Mouse (Mus musculus): Measurements from ENCODE around the gene Ak1.
A peak's percentile ranks its signal among the peaks of the same experiment; 100 is the strongest.

Gene Ak1

DNA sequence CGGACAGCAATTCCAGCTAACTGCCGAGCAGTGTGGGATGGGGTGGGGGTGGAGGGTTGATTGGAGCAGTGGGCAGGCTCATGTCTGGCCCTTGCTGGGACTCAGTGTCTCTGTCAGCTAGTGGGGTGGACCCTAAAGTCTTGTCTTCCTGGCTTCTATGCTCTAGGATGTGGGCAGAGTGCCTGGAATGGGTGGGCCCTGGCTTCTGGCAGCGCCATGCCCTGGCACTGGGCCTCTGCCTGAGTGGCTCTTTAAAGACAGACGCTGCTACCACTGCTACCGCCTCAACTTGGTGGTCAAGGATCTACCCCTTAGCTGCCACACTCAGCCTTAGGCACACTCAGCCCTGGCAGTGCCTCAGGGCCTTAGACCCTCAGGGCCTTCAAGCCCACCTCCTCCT, 7.2 kb downstream of the Ak1 start:
- no peak for DNase-seq

DNA sequence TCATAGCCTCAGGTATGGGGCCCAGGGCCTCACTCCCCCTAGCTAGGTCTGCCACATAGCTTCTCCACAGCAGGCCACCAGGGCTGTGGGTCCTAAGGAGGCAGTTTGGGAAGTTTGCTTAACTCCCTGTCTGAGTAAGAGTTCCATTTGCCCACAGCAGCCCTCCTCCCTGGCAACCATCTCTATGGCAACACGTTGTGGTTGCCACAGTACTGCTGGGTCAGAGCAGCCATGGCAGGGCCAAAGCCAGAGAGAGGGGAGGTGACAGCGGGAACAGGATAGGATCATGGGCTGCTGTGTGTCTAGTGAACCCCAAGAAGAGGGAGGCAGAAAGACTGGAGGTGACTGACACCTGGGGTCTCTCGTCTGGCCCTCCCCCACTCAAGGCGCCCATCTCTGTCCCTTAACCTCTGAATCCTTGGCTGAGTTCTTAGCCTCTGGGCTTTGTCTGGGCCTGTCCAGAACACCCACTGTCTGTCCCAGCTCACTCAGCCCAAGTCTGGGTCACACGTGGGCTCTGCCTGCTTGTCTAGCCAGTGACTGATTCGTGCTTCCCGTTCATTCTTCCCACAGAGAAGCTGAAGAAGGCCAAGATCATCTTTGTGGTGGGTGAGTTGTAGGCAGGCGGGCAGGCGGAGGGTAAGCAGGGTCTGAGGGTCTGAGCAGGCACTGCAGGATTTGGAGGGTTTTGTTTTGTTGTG, 7.9 kb downstream of the Ak1 start:
- DNase-seq = no peak

DNA sequence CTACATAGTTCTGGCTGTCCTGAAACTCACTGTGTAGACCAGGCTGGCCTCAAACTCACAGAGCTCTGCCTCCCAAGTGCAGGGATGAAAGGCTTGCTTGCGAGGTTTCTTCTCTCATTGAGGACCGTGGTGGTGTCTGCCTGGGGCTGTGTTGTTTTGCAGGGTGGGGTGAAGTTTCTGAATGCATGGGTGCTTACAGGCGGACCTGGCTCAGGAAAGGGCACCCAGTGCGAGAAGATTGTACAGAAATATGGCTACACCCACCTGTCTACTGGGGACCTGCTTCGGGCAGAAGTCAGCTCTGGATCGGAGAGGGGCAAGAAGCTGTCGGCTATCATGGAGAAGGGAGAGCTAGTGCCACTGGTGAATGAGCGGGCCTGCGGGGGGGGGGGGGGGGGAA, 8.5 kb downstream of the Ak1 start:
- no peak for DNase-seq

DNA sequence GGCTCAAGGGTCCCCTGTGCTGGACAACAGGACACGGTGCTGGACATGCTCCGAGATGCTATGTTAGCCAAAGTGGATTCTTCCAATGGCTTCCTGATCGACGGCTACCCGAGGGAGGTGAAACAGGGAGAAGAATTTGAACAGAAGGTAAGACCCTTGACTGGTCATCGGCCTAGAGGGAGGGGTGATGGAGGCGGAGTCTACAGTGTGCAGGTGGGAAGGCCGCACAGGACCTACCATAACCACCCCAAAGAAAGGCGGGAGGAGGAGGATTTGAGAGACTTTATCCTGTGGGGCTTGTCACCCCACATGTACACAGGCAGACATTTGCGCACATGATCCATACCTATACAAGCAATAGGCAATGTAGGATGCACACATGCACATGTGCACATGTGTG, 9.5 kb downstream of the Ak1 start:
- no peak for DNase-seq

DNA sequence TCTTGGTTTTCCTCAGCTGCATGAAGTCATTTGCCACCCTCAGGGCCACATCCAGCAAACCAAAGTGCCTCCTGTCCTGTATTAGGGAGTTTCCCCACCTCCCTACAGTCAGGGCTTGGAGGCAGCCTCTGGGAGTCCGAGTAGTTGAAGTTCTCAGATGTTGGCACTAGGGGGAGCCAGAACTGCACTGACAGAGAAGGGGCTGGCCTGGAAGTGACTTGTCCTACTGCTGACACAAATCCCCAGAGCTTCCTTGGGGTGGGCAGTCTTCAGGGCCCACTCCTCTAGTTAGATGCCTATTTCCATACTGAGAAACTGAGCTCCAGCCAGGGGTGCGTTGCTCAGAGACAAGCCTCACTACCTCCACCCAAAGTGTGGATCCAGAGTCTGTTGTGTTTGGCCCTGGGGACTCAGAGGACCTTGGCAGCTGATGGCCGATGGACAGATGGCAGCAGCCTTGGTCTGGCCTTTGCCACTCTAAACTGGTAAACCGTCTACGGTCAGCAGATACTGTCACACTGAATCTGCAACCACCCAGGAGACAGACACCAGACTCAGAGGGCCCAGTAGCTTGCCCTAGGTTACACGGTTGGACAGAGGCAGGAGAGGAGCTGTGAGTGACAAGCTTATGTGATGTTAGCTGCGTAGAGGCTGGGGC, 10.3 kb downstream of the Ak1 start:
- peak; percentile 81 for DNase-seq

DNA sequence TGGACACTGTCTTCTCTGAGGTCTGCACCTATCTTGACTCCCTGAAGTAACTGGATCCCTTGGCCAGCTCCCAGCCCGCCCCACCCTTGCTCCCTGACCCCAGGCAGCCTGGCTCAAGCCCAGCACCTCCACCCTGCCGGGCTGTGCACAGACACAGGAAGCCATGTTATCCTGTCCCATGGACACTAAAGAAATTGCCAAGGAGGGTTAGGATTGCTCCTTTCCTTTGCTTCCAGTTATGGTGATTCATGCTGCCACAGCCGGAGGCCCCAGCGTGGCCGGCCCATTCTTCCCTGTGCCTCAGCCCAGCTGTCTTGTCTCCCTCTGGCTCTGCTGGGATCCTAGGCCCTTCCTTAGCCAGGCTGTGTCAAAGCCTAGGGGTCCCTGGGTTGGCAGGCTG, 12.1 kb downstream of the Ak1 start:
- DNase-seq = no peak

DNA sequence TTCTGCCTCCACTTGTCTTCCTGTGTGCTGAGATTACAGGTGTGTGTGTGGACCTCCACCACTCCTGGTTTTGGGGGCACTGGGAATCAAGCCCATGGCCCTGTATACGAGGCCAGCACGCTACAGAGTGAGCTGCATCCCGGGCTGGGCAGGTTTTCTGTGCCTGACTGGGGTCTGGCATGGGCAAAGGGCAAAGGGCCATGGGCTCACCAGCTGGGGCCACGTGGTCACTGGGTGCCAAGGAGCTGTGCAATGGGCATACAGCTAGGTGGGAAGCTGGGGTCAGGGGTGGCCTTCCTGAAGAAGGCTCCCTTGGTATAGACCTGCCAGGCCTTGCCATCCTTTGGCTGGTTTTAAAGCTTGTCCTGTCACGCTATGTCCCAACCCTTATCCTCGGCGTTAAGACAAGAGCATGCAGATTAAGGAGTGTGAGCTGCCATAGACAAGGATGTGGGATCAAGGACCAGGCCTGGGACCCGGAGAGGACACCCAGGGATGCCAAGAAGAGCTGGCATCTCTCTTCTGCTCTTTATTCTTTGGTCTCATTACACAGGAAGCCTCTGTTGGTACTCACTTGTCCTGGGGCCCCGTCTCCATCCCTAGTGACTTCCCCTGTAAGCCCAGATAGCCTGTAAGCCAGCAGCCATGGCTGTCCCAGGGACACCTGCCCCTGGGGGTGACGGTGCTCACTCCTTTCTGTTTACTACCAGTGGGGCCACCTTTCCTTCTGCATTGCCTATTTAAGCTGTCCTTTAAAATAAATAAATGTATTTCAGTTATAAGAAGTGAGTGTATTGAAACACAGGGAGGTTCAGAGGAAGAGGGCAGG, 12.9 kb downstream of the Ak1 start:
- no peak for DNase-seq

DNA sequence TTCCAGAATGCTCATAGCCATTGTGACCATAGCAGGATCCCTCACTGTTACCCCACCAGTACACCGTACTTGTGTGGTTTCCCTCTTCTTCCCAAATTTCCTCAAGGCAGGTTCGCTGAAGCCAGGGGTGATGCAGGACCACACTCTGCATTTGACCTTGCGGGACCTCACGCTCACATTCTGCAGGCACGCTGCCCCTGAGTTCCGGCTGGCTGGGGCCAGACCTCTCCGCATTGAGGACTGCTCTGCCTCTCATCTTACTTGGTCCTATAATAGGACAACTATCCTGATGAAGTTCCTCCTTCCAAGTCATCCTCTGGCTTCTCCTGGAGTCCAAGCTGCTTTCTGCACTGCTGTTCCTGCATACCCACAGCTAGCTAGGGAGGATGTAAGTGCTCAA, 15.1 kb downstream of the Ak1 start:
- no peak for DNase-seq

DNA sequence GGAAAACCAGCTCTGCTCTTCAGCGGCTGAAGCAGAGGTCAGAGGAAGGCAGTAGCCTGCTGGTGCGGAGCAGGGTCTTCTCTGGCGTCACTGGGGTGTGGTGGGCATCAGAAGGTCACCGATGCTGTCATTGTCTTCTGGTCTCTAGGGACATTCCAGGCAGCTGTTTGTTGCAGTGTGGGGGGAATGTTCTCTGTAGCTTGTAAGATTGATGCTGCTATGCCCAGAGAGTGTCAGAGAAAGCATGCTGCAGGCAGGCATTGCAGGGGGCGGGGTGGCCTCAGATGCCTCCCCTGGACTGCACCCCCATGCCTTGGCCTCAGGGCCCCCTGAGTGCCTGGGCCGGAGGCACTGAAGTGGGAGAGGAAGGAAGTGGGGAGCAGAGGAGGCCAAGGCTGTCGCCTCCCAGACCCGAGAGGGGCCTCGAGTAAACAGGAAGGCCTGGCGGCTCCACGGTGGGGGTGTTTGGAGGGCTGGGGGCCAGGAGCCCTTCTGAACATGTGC, 16.3 kb downstream of the Ak1 start:
- peak; percentile 69 for DNase-seq

DNA sequence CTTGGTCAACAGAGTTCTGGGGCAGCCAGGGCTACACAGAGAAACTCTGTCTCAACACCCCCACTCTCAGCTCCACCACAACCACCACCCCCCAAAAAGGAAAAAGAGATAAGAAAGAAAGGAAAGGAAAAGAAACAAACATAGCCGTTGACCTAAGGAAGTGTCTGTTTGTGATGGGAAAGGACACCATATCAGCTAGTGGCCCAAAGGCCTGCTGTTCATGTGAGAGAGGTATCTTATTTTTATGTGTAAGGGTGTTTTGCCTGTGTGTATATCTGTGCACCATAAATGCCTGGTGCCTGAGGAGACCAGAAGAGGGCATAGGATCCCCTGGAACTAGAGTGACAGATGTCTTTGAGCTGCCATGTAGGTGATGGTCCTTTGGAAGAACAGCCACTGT, 18.1 kb downstream of the Ak1 start:
- DNase-seq = no peak

DNA sequence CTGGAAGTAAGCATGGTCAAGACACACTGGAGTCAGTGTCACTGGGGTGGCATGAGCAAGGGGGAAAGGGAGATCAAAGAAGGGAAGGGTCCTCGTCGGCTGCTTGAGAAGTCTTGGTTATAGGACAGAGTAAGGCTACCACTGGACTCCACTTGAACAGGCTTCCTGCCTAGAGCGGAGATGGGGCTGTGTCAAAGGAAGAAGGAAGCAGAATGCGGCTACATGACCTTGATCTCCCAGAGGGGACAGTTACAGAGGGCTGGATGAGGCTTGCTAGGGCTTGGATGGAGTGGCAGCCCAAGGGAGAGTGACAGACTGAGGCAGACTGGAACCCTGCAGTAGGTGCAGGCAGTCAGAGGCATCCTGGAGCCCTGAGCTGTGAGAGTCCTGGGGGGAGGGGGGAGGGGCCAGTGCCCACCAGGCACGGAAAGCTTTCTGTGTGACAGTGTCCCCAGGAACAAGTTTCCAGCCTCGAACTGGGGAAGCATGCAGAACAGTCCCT, 19.0 kb downstream of the Ak1 start:
- no peak for DNase-seq

DNA sequence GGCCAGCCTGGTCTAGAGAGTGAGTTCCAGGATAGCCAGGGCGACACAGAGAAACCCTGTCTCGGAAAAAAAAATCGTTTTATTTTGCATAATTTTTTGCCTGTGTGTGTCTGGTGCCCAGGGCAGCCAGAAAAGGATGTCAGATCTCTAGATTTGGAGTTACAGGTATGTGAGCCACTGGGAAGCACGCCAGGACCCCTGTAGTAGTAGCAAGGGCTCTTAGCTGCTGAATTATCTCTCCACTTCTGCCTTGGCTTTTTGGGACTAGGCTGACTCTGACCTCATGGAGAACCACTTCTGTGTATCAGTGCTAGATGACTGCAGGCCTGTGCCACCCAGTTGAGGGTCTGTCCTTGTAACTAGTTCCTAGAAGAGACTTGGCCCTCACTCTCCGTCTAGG, 20.3 kb downstream of the Ak1 start:
- DNase-seq = no peak

DNA sequence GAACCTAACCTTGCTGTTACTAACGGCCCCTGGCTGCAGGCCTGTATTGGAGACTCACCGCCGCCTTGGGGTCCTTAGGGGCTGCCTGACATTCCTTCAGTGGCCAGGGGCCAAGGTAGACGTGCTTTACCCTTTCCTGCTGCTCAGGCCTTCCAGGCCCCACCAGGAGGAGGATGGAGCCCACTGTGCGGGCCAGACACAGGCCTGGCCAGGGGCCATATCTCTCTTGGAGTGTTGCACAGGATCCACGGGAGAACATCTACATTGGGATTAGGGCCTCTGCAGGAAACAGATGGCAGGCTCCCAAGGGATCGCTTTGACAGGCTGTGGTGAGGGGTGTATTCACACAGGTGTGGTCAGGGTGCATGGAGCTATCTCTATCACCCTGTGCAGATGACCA, 21.3 kb downstream of the Ak1 start:
- no peak for DNase-seq

DNA sequence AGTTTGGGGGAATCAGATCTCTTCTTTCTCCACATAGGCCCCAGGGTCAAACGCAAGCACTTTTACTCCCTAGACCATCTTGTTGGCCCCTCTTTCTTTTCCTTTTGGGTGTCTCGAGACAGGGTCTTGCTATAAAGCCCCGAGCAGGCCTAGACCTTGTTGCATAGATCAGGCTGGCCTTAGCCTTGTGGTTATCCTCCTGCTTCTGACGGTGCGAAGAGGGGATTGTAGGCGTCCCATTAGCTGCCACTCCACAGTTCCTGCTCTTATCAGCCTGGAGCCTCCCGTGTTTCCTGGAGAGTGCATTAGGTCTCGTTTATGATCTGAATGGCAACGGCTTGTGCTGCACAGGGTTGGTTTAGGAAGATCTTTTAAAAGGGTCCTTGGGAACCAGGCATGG, 22.5 kb downstream of the Ak1 start:
- no peak for DNase-seq

DNA sequence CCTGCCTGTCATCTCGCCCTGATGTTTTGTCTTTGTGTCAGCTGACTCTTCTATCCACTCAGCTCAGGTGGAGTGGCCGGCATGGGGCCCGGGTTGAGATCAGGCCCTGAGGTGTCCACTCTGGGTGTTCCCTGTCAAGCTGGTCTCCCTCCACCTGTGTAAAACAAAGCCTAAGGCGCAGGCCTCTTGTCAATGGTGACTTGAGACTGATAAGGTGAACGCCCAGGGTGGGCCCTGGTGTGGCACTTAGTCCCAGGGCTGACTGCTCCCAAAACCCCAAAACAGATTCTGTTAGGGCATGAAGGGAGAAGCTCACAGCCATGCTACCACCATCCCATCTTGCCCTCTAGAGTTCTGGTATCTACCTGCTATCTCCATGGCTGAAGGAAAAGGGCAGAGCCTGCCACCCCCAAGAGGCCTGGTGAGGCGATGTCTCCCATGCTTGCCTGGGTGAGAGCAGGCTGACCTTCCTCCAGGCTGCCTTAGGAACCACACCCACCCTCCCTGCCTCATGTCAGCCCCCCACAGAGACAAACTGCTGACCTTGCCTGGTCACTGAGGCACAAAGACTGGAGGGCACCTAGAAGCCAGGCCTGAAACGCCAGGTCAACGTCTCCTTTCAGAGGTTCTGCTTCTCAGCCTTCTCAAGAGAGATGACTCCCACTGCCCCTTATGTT, 23.4 kb downstream of the Ak1 start:
- peak; percentile 67 for DNase-seq

DNA sequence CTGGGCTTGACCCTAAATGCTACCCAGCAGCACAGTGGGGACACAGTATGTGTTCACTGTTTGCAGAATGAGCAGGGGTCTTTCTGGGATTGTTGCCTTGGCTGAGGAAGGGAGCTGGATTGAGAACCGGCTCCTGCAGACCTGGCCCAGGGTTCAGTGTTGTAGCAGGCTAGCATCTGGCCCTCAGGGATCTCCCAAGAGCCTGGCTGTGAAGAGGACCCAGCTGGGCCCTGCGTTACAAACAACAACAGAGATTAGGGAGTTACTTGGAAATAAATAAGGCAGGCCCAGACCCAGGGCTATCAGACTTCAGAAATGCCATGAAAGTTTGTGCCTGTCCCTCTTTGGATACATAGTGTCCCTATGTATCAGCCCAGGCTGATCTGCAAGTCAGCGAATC, 24.1 kb downstream of the Ak1 start:
- no peak for DNase-seq

DNA sequence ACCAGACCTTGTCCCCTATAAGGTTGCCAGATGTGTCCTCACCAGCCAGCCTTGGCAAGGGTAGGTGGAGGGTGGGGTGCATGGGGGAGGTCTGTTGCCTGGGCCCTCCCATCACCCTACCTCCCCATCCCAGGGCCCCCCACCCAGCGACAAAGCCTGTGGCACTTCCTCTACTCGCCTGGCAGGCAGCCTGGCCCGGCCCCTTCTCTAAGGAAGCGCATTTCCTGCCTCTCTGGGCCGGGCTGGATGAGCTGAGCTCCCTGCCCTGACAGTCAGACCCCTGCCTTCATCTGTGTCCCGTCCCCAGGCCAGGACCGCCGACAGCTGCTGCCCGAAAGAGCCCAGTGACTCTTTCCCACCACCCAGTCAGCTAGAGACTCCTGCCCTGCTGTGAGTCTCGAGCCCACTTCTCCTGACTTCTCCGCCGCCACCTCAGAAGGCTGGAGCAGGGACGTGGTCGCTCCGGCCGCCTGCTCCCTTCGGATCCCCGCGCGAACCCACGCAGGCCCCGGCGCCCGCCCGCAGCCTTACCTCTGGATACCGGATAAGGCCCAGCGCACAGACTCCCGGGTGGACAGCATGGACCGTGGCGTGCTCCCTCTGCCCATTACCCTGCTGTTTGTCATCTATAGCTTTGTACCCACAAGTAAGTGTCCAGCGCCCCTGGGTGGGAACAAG, 25.0 kb downstream of the Ak1 start, which contains the start of gene Eng:
Gene Eng, plus strand, starts transcription at position 217 of the 678 bp plus-strand sequence.
- DNase-seq = peak; percentile 58

DNA sequence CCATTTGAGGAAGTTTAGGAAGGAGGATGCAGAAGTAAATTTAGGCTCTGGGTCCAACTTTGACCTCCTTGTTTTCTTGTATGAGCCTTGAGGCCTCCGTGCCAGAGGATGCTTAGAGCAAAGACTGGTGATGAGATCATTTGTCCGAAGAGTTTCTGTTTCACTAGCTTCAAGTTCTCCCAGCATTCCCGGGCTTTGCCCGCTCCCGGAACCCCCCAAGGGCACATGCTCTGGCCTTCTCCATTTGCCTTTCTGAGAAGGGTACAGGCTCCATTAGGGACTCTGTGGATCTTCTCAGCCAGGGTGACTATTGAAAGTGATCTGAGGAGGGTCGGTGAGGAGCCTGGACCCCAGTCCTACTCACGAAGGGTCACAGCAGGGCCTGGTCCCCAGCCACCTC, 25.8 kb downstream of the Ak1 start:
- DNase-seq = no peak

DNA sequence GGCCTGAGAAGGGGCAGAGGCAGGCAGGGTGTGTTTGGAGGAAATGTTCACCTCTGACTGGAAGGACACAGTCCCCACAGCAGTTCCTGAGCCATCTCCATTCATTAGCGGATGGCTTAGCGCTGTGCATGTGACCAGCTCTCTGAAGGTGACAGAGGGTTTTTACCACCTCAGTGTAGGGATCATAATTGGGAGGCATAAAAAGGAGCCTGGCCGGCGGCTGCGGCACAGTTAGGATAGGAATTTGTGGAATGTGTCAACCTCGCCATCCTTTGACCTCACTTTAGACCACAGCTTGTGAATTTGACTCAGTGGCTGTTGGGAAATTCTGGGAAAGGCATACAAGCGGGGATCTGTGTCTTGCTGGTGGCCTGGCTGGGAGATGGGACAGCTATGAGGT, 32.2 kb downstream of the Ak1 start:
- no peak for DNase-seq

DNA sequence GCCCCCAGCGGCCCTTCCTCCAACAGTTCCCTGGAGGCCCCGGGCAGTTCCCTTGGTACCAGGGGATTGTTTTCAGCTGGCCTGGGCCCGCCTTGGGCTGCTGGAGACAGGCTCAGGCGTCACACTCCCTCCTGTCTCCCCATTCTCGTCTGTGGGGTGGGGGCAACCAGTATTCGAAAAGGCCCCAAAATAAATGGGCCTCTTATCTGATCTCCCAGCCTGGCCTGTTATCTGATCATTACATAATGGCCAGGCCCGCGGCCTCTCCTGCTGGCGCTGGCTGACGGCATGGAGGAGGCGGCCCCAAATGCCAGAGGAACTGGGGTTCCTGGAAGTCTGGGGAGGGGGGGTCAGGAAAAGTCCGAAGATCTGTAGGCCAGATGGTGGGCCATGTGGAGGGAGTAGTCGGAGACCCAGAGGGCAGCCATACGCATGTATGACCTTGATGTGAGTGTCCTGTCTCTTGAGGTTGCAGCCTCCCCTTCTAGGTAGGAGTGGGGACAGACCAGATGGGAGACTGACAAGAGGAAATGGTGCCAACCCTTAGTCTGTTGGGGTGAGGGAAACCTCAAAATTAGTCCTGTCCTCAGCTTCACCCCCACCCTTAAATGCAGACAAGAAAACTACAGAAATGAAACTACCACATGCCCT, 33.3 kb downstream of the Ak1 start:
- DNase-seq = peak; percentile 40

DNA sequence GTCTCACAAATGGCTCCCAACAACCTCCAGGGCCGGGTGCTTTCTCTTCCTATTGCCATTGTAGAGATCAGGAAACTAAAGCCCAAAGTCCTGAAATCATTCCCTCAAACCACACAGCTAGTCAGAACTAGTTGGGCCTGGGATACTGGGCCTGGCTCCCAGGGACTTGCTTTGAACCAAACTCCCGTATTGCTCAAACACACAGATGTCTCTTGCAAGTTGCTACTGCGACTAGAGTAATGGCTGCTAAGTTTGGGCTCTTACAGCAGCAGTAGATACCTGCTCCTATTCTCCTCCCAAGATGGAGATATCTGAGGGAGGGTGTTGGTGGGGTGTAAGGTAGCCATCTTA, 33.8 kb downstream of the Ak1 start:
- DNase-seq = no peak

DNA sequence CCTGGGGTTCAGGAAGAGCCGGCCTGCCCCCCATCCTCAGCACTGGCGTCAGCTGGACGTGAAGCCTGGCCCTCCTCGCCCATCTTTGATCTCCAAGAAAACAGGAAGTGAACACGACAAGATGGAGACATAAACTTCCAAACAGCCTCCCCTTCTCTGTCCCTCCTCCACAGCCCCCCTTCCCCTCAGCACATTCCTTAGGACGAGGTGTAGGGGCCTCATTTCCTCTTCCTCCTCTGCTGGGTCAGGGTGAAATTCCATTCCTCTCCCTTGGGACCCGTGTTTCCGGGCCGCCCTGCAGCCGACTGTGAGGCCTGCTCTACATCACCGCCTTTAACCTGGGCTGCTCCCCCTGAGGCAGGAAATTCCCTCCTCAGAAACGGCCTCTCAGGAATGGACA, 34.3 kb downstream of the Ak1 start:
- peak; percentile 36 for DNase-seq

Measured in liver (tissue).